Mouse (Mus musculus): ENCODE data around the gene Sema5a. TPM values are rescaled to one million over a fixed set of nuclear protein-coding genes. Genes with fewer than 3 reads are reported as not detected.

Sema5a gene
- polyA plus RNA-seq, 1 experiment from 2014 or later, result 7.0 TPM

Other genes starting within 250 kb of the Sema5a start
- gene Tas2r119, start 67.5 kb upstream of the Sema5a start, polyA plus RNA-seq (2016; fragmentation: Nextera tagmentation; extraction: Ambion mirVana), result not detected in 2 replicates

Measured in midbrain, embryonic 12.5 days (tissue).